Mouse (Mus musculus) forebrain, postnatal 0 days (tissue): ENCODE data around the gene Zfp54. TPM values are rescaled to one million over a fixed set of nuclear protein-coding genes. Genes with fewer than 3 reads are reported as not detected.
A peak's percentile ranks its signal among the peaks of the same experiment; 100 is the strongest.
"Not testable (repeated sequence)": the region's sequence is repeated elsewhere in the genome, so short reads cannot be mapped to it uniquely, and the experiment has no call there.

ENCODE experiments used
- ATAC-seq: fragments of 200-750 bp; cut with Nextera tagmentation; 2 replicates; pipeline ENCODE4 v1.8.0; 2017; ENCODE audit warnings: mild to moderate bottlenecking, moderate library complexity
- DNase-seq: peaks from one replicate; pipeline ENCODE4 v3.0.0-alpha.2; 2015
- H3K27ac ChIP-seq: fragments of 300-500 bp; sonication (generic); 2 replicates; pipeline ENCODE4 v1.5.1; 2014; ENCODE audit warnings: low read depth, mild to moderate bottlenecking, antibody characterized with exemption, low read length, moderate library complexity, mixed read lengths
- H3K27me3 ChIP-seq: fragments of 300-500 bp; sonication (generic); 2 replicates; pipeline ENCODE4 v1.6.1; 2014; ENCODE audit warnings: mild to moderate bottlenecking, low read length, mixed read lengths; ENCODE audit not compliant: insufficient read depth
- H3K36me3 ChIP-seq: fragments of 300-500 bp; sonication (generic); 2 replicates; pipeline ENCODE4 v1.6.1; 2014; ENCODE audit warnings: mild to moderate bottlenecking, moderate library complexity; ENCODE audit not compliant: insufficient read depth
- H3K4me1 ChIP-seq: fragments of 300-500 bp; sonication (generic); 2 replicates; pipeline ENCODE4 v1.6.1; 2014; ENCODE audit warnings: antibody characterized with exemption; ENCODE audit not compliant: insufficient read depth
- H3K4me2 ChIP-seq: fragments of 300-500 bp; sonication (generic); 2 replicates; pipeline ENCODE4 v1.6.1; 2014; ENCODE audit warnings: low read depth, mild to moderate bottlenecking, moderate library complexity
- H3K4me3 ChIP-seq: fragments of 300-500 bp; sonication (generic); 2 replicates; pipeline ENCODE4 v1.5.1; 2014; ENCODE audit warnings: low read depth, low read length, mixed read lengths
- H3K9ac ChIP-seq: fragments of 300-500 bp; sonication (generic); 2 replicates; pipeline ENCODE4 v1.6.1; 2014; ENCODE audit warnings: mild to moderate bottlenecking
- H3K9me3 ChIP-seq: fragments of 300-500 bp; sonication (generic); 2 replicates; pipeline ENCODE4 v1.6.1; 2016; ENCODE audit warnings: low read length
- CTCF ChIP-seq: sonication (generic); IDR thresholded peaks from 2 replicates; pipeline ENCODE4 v1.5.1; 2016; ENCODE audit warnings: antibody characterized with exemption, control low read depth, low read depth
- WGBS: fragments of 180-500 bp; shearing (Covaris S2); extraction: QIAGEN DNeasy Blood & Tissue Kit; methylation state at CpG from one replicate; pipeline ENCODE4 v1.1.7; 2014; 5-methylcytosine and 5-hydroxymethylcytosine counted together
- polyA plus RNA-seq: library from polyadenylated mRNA; unstranded; fragments of >200 nt; fragmentation: Nextera tagmentation; extraction: Ambion mirVana; gene quantifications from 2 replicates; pipeline ENCODE4 v1.2.1, GENCODE M21; 2015
- total RNA-seq: library from RNA; depleted of rRNA; stranded (reverse); fragments of >200 nt; gene quantifications from 2 replicates; pipeline ENCODE4 v1.2.3, GENCODE M21; 2014; rRNA removed

The Zfp54 gene
- total RNA-seq, result 3.1 and 4.2 TPM in 2 replicates
- 1.3 and 3.0 TPM in 2 replicates for polyA plus RNA-seq

DNA sequence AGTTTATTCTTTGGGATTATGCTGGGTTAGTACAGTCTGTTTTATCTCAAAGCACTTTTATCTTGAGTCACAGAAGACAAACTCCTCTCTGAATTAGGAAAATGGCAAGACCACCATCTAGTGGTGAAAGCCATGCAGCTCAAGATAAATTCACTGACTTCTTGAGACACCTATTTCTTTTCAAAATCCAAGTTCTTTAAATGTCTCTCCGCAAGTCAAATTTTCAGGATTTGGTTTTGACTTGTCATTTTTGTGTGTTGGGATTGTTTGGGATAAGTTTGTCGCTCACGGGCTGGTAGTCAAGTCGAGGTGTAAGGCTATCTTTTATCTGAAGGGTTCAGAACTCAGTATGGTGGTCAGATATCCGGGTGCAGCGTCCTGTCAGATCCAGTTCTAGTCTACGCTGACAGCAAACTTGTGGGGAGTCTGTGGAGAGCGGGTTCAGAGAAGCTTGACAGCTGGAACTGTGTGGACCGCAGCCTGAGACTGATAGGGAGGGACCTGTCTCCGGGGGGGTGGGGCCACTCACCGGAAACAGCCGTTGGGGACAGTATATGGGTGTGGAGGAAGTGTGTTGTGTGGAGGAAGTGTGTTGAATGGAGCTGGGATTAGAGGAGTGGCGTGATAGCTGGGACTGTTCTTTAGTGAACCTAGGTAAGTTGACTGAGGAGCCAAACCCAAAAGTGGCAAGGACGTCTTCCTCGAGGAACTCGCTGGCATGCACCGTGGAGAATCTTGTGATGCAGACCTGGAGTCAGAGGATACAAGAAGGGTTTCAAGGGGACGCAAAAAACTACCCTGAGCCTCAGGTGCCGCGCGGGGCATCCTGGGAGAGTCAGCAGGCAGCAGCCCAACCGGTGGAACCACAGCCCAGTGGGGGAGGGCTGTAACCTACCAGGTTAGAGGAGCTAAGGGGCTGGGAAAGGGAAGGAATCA, at the start of gene Zfp54:
Gene Zfp54, plus strand, starts transcription at position 564 of the 936 bp plus-strand sequence.
- peak within 1 kb of the TSS; percentile 82 for H3K4me2 ChIP-seq
- 1% methylated on average over 22 of the region's 22 CpGs for WGBS
- peak; percentile 97 for ATAC-seq

DNA sequence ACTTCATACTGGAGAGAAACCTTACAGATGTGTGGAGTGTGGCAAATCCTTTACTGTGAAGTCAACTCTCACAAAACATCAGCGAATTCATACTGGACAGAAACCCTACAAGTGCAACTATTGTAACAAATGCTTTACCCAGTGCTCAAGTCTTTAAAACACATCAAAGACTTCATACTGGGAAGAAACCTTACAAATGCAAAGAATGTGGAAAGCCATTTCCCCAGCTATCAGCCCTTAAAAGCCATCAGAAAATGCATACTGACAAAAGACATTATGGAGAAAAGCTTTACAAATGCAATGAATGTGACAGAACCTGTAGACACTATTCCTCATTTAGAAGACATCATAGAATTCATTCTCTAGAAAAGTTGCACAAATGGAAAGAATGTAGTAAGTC, 47.7 kb upstream of the Zfp54 start:
- H3K36me3 ChIP-seq, result no peaks in the 10 kb centered on the region
- WGBS, result 53% methylated on average over 1 of the region's 1 CpGs
- DNase-seq, result no peak

More for the DNA sequence above, at the start of gene Zfp54:
- Histone ChIP-seq H3K27ac (peak within 1 kb of the TSS; percentile 50; the same call in 1 of the 2 replicates), H3K9me3 (no peaks in the 10 kb centered on the region), H3K9ac (peak within 1 kb of the TSS; percentile 41), H3K36me3 (no peaks in the 10 kb centered on the region), H3K4me3 (peak within 1 kb of the TSS; percentile 44), H3K4me1 (no peaks in the 10 kb centered on the region; the same call in 1 of the 2 replicates), H3K27me3 (no peaks in the 10 kb centered on the region)
- DNase-seq, result peak; percentile 80
- TF ChIP-seq CTCF, result peak; percentile 82

DNA sequence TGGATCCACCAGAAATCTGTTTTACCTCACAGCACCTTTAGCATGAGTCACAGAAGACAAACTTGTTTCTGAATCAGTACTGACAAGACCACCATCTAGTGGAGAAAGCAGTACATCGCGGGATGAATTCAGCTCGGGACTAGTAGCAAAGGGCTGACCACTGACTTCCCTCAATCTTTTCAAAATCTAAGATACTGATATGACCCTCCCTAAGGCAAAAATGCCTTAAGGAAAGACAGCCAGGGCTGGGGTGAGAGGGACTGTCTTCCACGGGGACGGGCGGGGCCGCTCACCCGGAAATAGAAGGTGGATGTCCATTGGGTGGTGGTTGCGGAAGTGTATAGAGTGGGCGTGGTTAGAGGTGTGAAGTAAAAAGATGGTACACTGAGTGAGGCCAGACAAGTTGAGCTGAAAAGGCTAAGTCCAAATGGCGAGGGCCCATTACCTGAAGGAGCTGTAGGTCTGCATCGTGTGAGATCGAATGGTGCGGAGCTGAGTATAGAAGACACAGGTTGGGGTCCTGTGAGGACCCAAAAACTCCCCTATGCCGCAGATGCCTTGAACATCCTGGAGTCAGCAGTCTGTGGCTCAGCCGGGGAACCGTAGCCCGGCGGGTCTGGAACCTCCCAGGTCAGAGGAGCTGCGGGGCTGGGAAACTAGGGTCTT, 39.5 kb upstream of the Zfp54 start, which contains the start of gene Zfp677:
Gene Zfp677, plus strand, starts transcription at position 358 of the 666 bp plus-strand sequence.
- ATAC-seq (peak; percentile 98), DNase-seq (peak; percentile 73)
- Histone ChIP-seq H3K27ac (no peak within 1 kb of the TSS), H3K4me1 (no peaks in the 10 kb centered on the region), H3K4me2 (peak within 1 kb of the TSS; percentile 79), H3K9ac (peak within 1 kb of the TSS; percentile 42), H3K9me3 (no peaks in the 10 kb centered on the region), H3K27me3 (no peaks in the 10 kb centered on the region), H3K36me3 (no peaks in the 10 kb centered on the region), H3K4me3 (peak within 1 kb of the TSS; percentile 51)
- TF ChIP-seq CTCF, result peak; percentile 76
- WGBS, result 4% methylated on average over 20 of the region's 20 CpGs

More for the DNA sequence above, 47.7 kb upstream of the Zfp54 start:
- H3K4me2 ChIP-seq, result no peak overlapping the region
- no peak overlapping the region for H3K27ac ChIP-seq
- H3K9me3 ChIP-seq, result no peaks in the 10 kb centered on the region
- no peak overlapping the region for H3K9ac ChIP-seq
- TF ChIP-seq CTCF, result no peak
- H3K4me1 ChIP-seq, result no peaks in the 10 kb centered on the region
- no peaks in the 10 kb centered on the region for H3K27me3 ChIP-seq
- no peak overlapping the region for H3K4me3 ChIP-seq
- ATAC-seq, result no peak

DNA sequence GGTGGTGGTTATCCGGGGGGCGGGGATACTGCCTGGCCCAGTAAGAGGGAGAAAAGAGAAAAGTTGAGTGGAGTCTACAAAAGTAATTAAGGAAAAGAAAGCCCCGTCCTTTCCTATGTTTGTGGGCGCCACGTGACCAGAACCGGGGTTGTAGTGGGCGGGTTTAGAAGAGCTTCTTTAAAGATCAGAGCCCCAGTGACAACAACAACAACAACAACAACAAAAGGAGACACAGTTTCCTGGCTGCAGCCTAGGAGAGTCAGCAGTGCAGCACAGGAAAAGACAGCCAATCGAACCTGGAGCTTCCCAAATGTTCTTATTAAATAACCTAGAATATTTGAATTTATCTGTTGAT, 39.0 kb upstream of the Zfp54 start:
- peak overlapping the region; percentile 42; the same call in 1 of the 2 replicates for H3K9ac ChIP-seq
- H3K36me3 ChIP-seq, result no peaks in the 10 kb centered on the region
- no peaks in the 10 kb centered on the region for H3K9me3 ChIP-seq
- H3K4me2 ChIP-seq, result peak overlapping the region; percentile 79
- peak; percentile 30 for ATAC-seq
- H3K27ac ChIP-seq, result no peak overlapping the region
- DNase-seq, result no peak
- H3K27me3 ChIP-seq, result no peaks in the 10 kb centered on the region
- no peaks in the 10 kb centered on the region for H3K4me1 ChIP-seq
- WGBS, result 13% methylated on average over 8 of the region's 8 CpGs
- peak overlapping the region; percentile 51 for H3K4me3 ChIP-seq
- no peak for TF ChIP-seq CTCF

DNA sequence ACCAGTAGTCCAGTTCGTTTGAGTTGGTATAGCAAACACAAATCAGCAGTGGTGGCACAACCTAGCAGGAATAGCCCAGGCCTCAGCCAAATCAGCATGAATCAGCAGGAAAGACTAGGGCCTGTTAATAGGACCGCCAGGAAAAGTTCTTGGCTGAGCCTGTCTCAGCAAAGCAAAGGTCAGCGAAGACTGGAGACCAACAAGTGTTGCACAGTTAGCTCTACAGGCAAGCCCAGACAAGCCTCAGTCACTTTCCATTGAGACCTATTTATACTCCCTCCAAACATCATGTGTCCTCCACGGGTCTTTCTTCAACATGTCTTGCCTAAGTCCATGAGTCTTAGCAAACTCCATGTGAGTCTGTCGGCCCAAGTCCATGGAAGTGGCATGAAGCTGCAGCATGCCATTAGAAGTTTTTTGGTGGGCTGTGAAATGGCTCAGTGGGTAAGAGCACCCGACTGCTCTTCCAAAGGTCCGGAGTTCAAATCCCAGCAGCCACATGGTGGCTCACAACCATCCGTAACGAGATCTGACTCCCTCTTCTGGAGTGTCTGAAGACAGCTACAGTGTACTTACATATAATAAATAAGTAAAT, 15.9 kb downstream of the Zfp54 start:
- WGBS, result 84% methylated on average over 9 of the region's 9 CpGs
- not testable (repeated sequence) for DNase-seq, H3K27me3 ChIP-seq

DNA sequence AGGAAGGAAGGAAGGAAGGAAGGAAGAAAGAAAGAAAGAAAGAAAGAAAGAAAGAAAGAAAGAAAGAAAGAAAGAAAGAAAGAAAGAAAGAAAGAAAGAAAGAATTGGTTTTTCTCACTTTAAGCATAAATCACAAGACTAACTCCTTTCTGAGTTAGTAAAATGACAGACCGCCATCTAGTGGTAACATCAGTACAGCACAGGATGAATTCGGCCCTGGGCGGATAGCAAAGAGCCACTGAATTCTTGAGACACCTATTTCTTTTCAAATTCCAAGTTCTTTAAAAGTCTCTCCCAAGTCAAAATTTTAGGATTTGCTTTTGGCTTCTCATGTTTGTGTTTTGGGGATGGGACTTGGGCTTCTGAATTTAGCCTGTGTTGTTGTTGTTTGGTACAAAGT, 26.6 kb downstream of the Zfp54 start:
- under 1% methylated on average over 3 of the region's 3 CpGs for WGBS
- H3K4me1 ChIP-seq, result no peaks in the 10 kb centered on the region
- H3K9me3 ChIP-seq, result no peaks in the 10 kb centered on the region
- peak overlapping the region; percentile 47 for H3K9ac ChIP-seq
- no peaks in the 10 kb centered on the region for H3K36me3 ChIP-seq
- no peaks in the 10 kb centered on the region for H3K27me3 ChIP-seq
- H3K27ac ChIP-seq, result peak overlapping the region; percentile 70
- H3K4me3 ChIP-seq, result peak overlapping the region; percentile 55
- ATAC-seq (peak; percentile 86), DNase-seq (peak; percentile 90)
- H3K4me2 ChIP-seq, result peak overlapping the region; percentile 67
- peak; percentile 79 for TF ChIP-seq CTCF

More for the DNA sequence above, 15.9 kb downstream of the Zfp54 start:
- H3K4me2 ChIP-seq, H3K4me1 ChIP-seq, H3K36me3 ChIP-seq, ATAC-seq, H3K9ac ChIP-seq, H3K9me3 ChIP-seq, H3K27ac ChIP-seq, H3K4me3 ChIP-seq: not testable (repeated sequence)
